Mouse (Mus musculus) midbrain, embryonic 11.5 days (tissue): ENCODE results near the gene Cap2. TPM values are rescaled to one million over a fixed set of nuclear protein-coding genes. Genes with fewer than 3 reads are reported as not detected.

Experiments
- ATAC-seq: fragments of 200-750 bp; cut with Nextera tagmentation; 2 replicates; pipeline ENCODE4 v1.8.0; 2017; ENCODE audit warnings: moderate TSS enrichment, moderate library complexity; ENCODE audit not compliant: low FRiP score
- DNase-seq: peaks from one replicate; pipeline ENCODE4 v3.0.0; 2015; ENCODE audit warnings: low spot score; ENCODE audit errors: missing footprints
- H3K27ac ChIP-seq: fragments of 300-500 bp; sonication (generic); 2 replicates; pipeline ENCODE4 v1.5.1; 2014; ENCODE audit warnings: low read depth, low read length
- H3K27me3 ChIP-seq: fragments of 300-500 bp; sonication (generic); 2 replicates; pipeline ENCODE4 v1.6.1; 2014; ENCODE audit warnings: mild to moderate bottlenecking, low read length, moderate library complexity, mixed read lengths; ENCODE audit not compliant: control insufficient read depth, insufficient read depth
- H3K36me3 ChIP-seq: fragments of 300-500 bp; sonication (generic); 2 replicates; pipeline ENCODE4 v1.6.1; 2014; ENCODE audit warnings: mild to moderate bottlenecking, low read length, moderate library complexity, mixed read lengths; ENCODE audit not compliant: control insufficient read depth, insufficient read depth
- H3K4me1 ChIP-seq: fragments of 300-500 bp; sonication (generic); 2 replicates; pipeline ENCODE4 v1.6.1; 2014; ENCODE audit warnings: low read length; ENCODE audit not compliant: control insufficient read depth, insufficient read depth
- H3K4me2 ChIP-seq: fragments of 300-500 bp; sonication (generic); 2 replicates; pipeline ENCODE4 v1.6.1; 2014; ENCODE audit warnings: mild to moderate bottlenecking, moderate library complexity
- H3K4me3 ChIP-seq: fragments of 300-500 bp; sonication (generic); 2 replicates; pipeline ENCODE4 v1.5.1; 2014; ENCODE audit warnings: low read depth, low read length
- H3K9ac ChIP-seq: fragments of 300-500 bp; sonication (generic); 2 replicates; pipeline ENCODE4 v1.6.1; 2014; ENCODE audit warnings: low read length
- H3K9me3 ChIP-seq: fragments of 300-500 bp; sonication (generic); 2 replicates; pipeline ENCODE4 v1.6.1; 2016; ENCODE audit warnings: low read length; ENCODE audit not compliant: control insufficient read depth
- WGBS: fragments of 180-500 bp; shearing (Covaris S2); extraction: QIAGEN DNeasy Blood & Tissue Kit; methylation state at CpG from one replicate; pipeline ENCODE4 v1.1.7; 2014; 5-methylcytosine and 5-hydroxymethylcytosine counted together
- polyA plus RNA-seq: library from polyadenylated mRNA; unstranded; fragments of >200 nt; fragmentation: Nextera tagmentation; extraction: Ambion mirVana; gene quantifications from 2 replicates; pipeline ENCODE4 v1.2.1, GENCODE M21; 2014

Gene Cap2
- polyA plus RNA-seq, 1 experiment from 2014 or later = 9.9 TPM

DNA sequence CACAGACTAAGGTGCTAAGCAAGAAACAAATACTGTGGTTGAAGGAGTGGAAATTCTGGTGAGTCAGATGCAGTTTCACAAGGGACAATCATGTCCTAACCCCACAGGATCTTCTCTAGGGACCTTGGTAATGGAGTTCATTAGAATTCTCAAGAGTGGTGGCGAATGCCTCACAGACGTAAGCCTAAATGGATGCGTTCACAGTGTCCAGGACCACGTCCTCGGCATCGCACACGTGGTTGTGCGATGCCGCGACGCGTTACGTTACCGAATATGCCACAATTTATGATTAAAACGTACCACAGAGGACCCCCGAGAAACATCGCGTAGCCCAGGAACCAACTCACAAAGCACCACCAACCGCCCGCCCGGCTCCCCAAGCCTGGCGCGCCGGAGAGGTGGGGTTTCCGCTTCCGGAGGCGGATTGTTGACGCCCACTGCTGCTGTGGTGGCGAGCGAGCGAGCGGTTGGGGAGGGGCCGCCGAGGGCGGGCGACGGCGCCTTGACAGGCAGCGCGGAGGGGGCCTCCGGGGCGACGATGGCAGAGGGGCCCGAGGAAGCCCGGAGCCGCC is 167.5 kb downstream of the Cap2 start, which contains the start of gene Fam8a1:
Fam8a1 (plus strand) TSS at position 475 of the 572 bp plus-strand sequence.
- peak within 1 kb of the TSS; percentile 4; the same call in 1 of the 2 replicates for H3K27ac ChIP-seq
- H3K36me3 ChIP-seq = peaks cover 6% of the 10 kb centered on the region; the same call in 1 of the 2 replicates
- H3K9ac ChIP-seq = peak within 1 kb of the TSS; percentile 73
- DNase-seq = peak; percentile 100
- peaks cover 6% of the 10 kb centered on the region for H3K4me1 ChIP-seq
- peak within 1 kb of the TSS; percentile 95 for H3K4me3 ChIP-seq
- H3K9me3 ChIP-seq = no peaks in the 10 kb centered on the region
- peak; percentile 94 for ATAC-seq
- no peaks in the 10 kb centered on the region for H3K27me3 ChIP-seq
- H3K4me2 ChIP-seq = peak within 1 kb of the TSS; percentile 91
- WGBS = 1% methylated on average over 40 of the region's 46 CpGs

DNA sequence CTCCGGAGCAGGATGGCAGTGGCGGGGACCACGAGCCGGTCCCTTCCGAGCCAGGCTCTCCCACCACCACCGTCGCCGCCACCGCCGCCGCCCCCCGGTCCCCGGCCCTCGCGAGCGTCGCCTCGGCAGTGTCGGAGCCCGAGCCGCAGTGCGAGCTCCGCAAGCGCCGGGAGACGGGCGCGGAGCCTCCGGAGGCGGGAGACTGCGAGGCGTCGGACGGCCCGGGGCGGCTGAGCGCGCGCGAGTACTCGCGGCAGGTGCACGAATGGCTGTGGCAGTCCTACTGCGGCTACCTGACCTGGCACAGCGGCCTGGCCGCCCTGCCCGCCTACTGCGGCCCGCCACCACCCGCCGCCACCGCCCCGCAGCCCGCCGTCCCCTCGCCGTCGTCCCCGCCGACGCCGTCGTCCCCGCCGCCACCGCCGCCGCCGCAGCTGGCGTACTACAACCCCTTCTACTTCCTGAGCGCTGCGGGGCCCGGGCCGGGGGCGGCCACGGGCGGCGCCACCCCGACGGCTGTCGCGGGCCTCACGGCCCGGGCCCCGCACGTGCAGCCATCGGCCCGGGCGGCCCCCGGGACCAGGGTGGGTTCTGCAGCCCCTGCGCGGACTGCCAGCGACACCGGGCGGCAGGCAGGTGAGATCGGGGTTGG is 168.1 kb downstream of the Cap2 start:
- peak overlapping the region; percentile 95 for H3K4me3 ChIP-seq
- peaks cover 6% of the 10 kb centered on the region; the same call in 1 of the 2 replicates for H3K36me3 ChIP-seq
- ATAC-seq (peak; percentile 75), DNase-seq (no peak)
- H3K27ac ChIP-seq = no peak overlapping the region; the same call in 1 of the 2 replicates
- H3K9ac ChIP-seq = peak overlapping the region; percentile 73
- under 1% methylated on average over 84 of the region's 96 CpGs for WGBS
- peak overlapping the region; percentile 91 for H3K4me2 ChIP-seq
- H3K9me3 ChIP-seq = no peaks in the 10 kb centered on the region
- H3K27me3 ChIP-seq = no peaks in the 10 kb centered on the region
- peaks cover 6% of the 10 kb centered on the region for H3K4me1 ChIP-seq

DNA sequence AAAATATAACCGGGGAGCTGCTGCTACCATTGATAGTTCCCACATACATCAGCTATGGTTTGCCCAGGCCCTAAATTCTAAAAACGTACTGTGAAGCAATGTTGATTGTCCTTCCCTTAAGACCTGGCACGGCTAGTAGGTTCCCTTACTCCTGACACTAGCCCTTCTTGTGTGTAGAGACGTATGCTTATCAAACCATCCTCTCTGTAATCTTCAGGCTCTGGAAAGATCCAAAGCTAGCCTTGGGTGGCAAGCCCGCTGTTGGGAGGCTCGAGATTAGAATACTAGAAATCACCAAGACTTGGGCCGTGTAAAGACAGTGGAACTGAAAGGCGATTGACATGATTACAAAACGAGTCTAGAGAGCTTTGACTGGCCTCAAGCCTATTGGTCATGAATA is 168.9 kb downstream of the Cap2 start:
- H3K27me3 ChIP-seq = no peaks in the 10 kb centered on the region
- peaks cover 6% of the 10 kb centered on the region for H3K4me1 ChIP-seq
- H3K9me3 ChIP-seq = no peaks in the 10 kb centered on the region
- WGBS = 67% methylated on average over 9 of the region's 9 CpGs
- ATAC-seq (no peak), DNase-seq (no peak)
- H3K9ac ChIP-seq = peak overlapping the region; percentile 73
- peak overlapping the region; percentile 91 for H3K4me2 ChIP-seq
- peak overlapping the region; percentile 95 for H3K4me3 ChIP-seq
- no peak overlapping the region for H3K27ac ChIP-seq
- H3K36me3 ChIP-seq = peaks cover 6% of the 10 kb centered on the region; the same call in 1 of the 2 replicates

DNA sequence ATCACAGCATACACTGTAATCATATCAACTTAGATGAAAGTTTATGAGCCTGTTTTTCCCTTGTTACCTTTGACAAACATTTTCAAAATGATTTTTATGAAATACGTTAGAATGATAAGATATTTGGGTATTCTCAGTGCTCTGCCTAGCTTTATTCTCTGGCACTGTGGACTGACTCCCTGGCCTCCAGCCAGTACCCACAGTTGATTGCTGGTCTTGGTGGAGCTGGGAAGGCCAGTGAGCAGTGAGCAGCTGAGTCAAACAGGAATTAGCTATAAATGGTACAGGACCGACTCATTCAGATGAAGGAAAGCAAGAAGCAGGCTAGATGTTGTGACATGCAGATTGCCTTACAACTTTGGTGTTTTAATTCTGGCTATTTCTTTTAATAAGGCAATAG is 173.0 kb downstream of the Cap2 start:
- H3K4me2 ChIP-seq = no peak overlapping the region
- 86% methylated on average over 2 of the region's 2 CpGs for WGBS
- H3K9me3 ChIP-seq = no peaks in the 10 kb centered on the region
- no peaks in the 10 kb centered on the region for H3K27me3 ChIP-seq
- DNase-seq (peak; percentile 80), ATAC-seq (no peak)
- H3K27ac ChIP-seq = no peak overlapping the region
- no peak overlapping the region for H3K9ac ChIP-seq
- H3K36me3 ChIP-seq = peaks cover 10% of the 10 kb centered on the region; the same call in 1 of the 2 replicates
- H3K4me3 ChIP-seq = no peak overlapping the region
- peaks cover 6% of the 10 kb centered on the region for H3K4me1 ChIP-seq

DNA sequence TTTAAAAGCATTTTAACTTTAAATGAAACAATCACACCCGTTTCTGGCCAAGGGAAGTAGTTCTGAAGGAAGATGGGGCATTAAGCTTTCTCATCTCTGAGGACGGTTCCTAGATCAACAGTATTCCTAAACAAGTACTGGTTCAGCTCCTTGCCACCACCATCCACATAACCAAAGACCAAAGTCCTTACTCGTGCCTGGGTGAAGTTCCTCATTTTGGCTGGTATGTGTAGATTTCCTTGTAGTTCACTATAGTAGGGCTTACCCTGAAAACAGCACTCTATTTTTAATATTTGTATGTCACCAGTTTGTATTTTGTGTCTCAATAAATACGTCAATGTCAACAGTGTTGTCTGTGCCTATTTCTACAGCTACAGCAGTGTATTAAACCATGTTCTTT is 176.1 kb downstream of the Cap2 start:
- peaks cover 14% of the 10 kb centered on the region for H3K36me3 ChIP-seq
- no peak overlapping the region for H3K27ac ChIP-seq
- DNase-seq (no peak), ATAC-seq (no peak)
- H3K9me3 ChIP-seq = no peaks in the 10 kb centered on the region
- no peak overlapping the region for H3K9ac ChIP-seq
- no peaks in the 10 kb centered on the region for H3K27me3 ChIP-seq
- no peak overlapping the region for H3K4me3 ChIP-seq
- no peak overlapping the region for H3K4me2 ChIP-seq
- no peaks in the 10 kb centered on the region for H3K4me1 ChIP-seq
- 86% methylated on average over 4 of the region's 4 CpGs for WGBS

DNA sequence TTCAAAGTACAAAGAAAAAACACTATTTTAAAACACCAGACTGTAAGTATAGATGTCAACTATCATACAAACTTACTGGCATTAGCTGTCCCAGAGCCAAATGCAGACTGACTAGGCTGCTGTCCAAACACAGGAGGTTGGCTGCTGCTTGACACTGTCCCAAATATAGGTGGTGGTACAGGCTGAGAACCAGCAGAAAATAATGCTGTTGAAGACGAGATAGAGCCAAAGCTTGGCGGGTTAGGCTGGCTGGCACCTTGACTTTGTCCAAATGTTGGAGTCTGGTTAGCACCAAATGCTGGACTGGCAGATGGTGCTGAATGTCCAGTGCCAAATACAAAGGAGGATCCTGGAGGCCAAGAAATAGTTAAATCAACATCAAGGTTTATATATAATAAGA is 181.3 kb downstream of the Cap2 start:
- 81% methylated on average over 2 of the region's 2 CpGs for WGBS
- no peak for ATAC-seq
- no peaks in the 10 kb centered on the region for H3K4me1 ChIP-seq

DNA sequence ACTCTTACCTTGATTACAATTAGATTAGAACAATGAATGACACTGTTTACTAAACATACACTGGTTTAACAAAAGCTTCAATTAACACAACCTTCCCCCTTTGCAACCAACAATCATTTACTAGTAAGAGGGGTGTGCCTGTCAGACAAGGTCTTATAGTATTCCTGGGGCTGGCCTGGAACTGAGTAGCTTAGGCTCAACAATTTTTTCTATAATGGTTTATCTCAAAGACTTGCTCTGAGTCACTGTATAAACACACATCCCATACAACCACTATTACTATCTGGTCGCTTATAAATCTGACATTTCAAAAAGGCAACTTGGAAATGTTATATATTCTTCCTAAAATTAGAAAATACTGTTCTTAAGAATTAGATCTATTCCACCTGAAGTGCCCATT is 181.7 kb downstream of the Cap2 start:
- Histone ChIP-seq H3K9me3 (no peaks in the 10 kb centered on the region), H3K36me3 (peaks cover 20% of the 10 kb centered on the region), H3K9ac (no peak overlapping the region), H3K4me2 (no peak overlapping the region), H3K4me3 (no peak overlapping the region), H3K4me1 (no peaks in the 10 kb centered on the region), H3K27ac (no peak overlapping the region), H3K27me3 (no peaks in the 10 kb centered on the region)
- DNase-seq (peak; percentile 67), ATAC-seq (no peak)
- WGBS = 96% methylated on average over 1 of the region's 1 CpGs

More for the DNA sequence above, 181.3 kb downstream of the Cap2 start:
- no peak overlapping the region for H3K27ac ChIP-seq
- no peak overlapping the region for H3K9ac ChIP-seq
- H3K9me3 ChIP-seq = no peaks in the 10 kb centered on the region
- no peak overlapping the region for H3K4me3 ChIP-seq
- no peak for DNase-seq
- no peak overlapping the region for H3K4me2 ChIP-seq
- no peaks in the 10 kb centered on the region for H3K27me3 ChIP-seq
- peaks cover 20% of the 10 kb centered on the region for H3K36me3 ChIP-seq

DNA sequence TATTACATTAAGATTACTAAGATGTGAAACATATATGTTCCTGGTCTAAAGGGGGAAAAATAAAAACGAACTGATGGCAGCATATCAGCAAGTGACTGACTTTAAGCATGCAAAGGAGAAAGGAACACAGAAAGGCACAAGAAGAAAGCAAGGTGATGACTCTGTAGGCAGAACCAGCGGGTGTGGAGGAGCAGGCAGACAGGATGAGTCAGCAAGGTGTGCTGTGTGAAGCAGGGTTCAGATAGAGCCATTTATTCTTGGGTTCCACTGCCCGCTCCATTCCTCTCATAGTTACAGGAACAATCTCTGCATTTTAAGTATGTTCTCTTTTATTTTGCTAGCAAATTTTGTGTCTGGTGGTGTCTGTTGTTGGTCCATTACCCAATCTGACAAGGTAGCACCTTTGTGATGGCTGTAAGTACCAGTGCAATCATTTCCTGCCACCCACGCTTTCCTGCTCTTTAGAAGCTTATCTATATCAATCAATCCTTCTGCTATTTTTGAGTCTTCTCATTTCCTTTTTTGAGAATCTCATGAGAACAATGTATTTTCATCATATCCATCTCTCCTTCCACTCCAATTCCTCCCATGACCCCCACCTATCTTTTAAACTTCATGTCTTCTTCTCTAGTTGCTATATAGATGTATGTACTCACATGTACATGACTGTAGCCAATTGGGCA is 189.1 kb downstream of the Cap2 start:
- Histone ChIP-seq H3K9me3 (no peaks in the 10 kb centered on the region), H3K4me3 (no peak overlapping the region), H3K4me2 (no peak overlapping the region), H3K36me3 (peaks cover 8% of the 10 kb centered on the region; the same call in 1 of the 2 replicates), H3K9ac (no peak overlapping the region), H3K4me1 (no peaks in the 10 kb centered on the region), H3K27me3 (no peaks in the 10 kb centered on the region), H3K27ac (no peak overlapping the region)
- WGBS = 87% methylated on average over 4 of the region's 4 CpGs
- ATAC-seq = no peak
- DNase-seq = peak; percentile 75
